Comparison of ENCODE assay signal across 23 mouse cellular contexts in the genomic region with DNA sequence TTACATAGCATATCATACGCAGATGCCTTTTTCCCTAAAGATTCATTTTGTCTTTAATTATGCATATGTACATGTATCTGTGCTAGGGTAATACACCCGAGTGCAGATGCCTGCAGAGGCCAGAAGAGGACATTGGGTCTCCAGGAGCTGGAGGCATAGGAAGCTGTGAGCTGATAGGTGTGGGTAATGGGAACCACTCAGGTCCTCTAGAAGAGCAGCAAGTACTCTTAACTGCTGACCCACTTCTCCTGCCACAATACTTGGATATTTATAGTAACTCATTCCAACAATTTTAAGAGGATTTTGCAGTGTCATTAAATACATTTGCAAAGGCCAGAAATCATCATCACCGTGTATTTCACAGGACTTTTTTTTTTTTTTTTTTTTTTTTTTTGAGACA.
DNase-seq lines count a peak whose midpoint lies in the region; ATAC-seq and TF ChIP-seq lines count a peak whose summit lies in the region.
"Had no signal": no experiment of that assay in that cellular context is flagged by ENCODE, and none has a peak within 500 bp of the region (broad histone marks: within the 10 kb centered on the region; RNA-seq: fewer than 3 reads in every experiment).

No protein-coding gene starts in this region.

- ATAC-seq in lung, embryonic 16.5 days (ENCODE audit: low read depth) = peak; percentile 53; the same call in 1 of the 2 replicates
- ATAC-seq in midbrain, embryonic 14.5 days (ENCODE audit: low FRiP score, low TSS enrichment) = no peak
- ATAC-seq: forebrain, embryonic 14.5 days had no signal

- no peak for DNase-seq in left cerebral cortex, adult 2 months (ENCODE audit: extremely low spot score in 1 of 2, low spot score in 2 of 2)
- no peak for DNase-seq in left cerebral cortex, postnatal 14 days (ENCODE audit: low spot score in 2 of 2)
- DNase-seq in lung, postnatal 4 days = no peak
- DNase-seq in lung, postnatal 25 days (ENCODE audit: low spot score) = peak; percentile 23
- no peak for DNase-seq in lung, adult 2 months
- no peak for DNase-seq in midbrain, embryonic 14.5 days
- DNase-seq: adrenal gland, adult 2 months; adrenal gland, postnatal 10 days; adrenal gland, postnatal 25 days; cerebellum, adult 11 months; cerebellum, adult 18-20 months; cerebellum, adult 8-10 months; cerebellum, adult 9-11 months; cerebellum, postnatal 14 days; cerebellum, postnatal 36 days; embryo, embryonic 11 days had no signal

- no peak overlapping the region for H3K4me3 ChIP-seq in left cerebral cortex, adult 2 months
- no peak overlapping the region for H3K4me3 ChIP-seq in lung, embryonic 16.5 days (ENCODE audit: low read length)
- H3K4me3 ChIP-seq in lung, adult 2 months (replicated peaks; ENCODE audit: extremely low read depth, low read depth, low read length) = no peak overlapping the region
- no peak overlapping the region for H3K4me3 ChIP-seq in midbrain, embryonic 14.5 days (replicated peaks; ENCODE audit: low read depth, low read length)
- H3K4me3 ChIP-seq: embryonic facial prominence, embryonic 13.5 days; embryonic facial prominence, embryonic 15.5 days; erythroblast, embryonic 14.5 days; forebrain, embryonic 10.5 days; forebrain, embryonic 12.5 days had no signal

- H3K4me1 ChIP-seq in lung, embryonic 16.5 days (replicated peaks; ENCODE audit: control insufficient read depth, insufficient read depth, low read length) = peaks cover 11% of the 10 kb centered on the region
- no peaks in the 10 kb centered on the region; the same call in none of the 2 replicates for H3K4me1 ChIP-seq in lung, adult 2 months (ENCODE audit: control insufficient read depth, insufficient read depth, low read length)
- H3K4me1 ChIP-seq in midbrain, embryonic 14.5 days (ENCODE audit: control insufficient read depth, insufficient read depth, low read length) = 0 out of 2 replicates have a peak, but pooled peaks cover 5% of the 10 kb centered on the region
- H3K4me1 ChIP-seq: embryonic facial prominence, embryonic 15.5 days had no signal

- H3K36me3 ChIP-seq in lung, embryonic 16.5 days (ENCODE audit: control insufficient read depth, insufficient read depth, low read length) = no peaks in the 10 kb centered on the region
- no peaks in the 10 kb centered on the region for H3K36me3 ChIP-seq in midbrain, embryonic 14.5 days (ENCODE audit: control insufficient read depth, insufficient read depth, low read length)
- H3K36me3 ChIP-seq: embryonic facial prominence, embryonic 13.5 days; embryonic facial prominence, embryonic 15.5 days; forebrain, embryonic 10.5 days; forebrain, embryonic 12.5 days had no signal

- no peak overlapping the region for H3K4me2 ChIP-seq in lung, embryonic 16.5 days (ENCODE audit: low read depth, low read length)
- no peak overlapping the region for H3K4me2 ChIP-seq in midbrain, embryonic 14.5 days (ENCODE audit: low read length)
- H3K4me2 ChIP-seq: embryonic facial prominence, embryonic 13.5 days; embryonic facial prominence, embryonic 15.5 days; forebrain, embryonic 12.5 days had no signal

- TF ChIP-seq CTCF in left cerebral cortex, adult 2 months (IDR thresholded peaks at IDR 0.05) = no peak
- no peak for TF ChIP-seq CTCF in lung, adult 2 months (IDR thresholded peaks at IDR 0.05; ENCODE audit: insufficient read depth, low read length)

- no peak for TF ChIP-seq POLR2A in lung, adult 2 months (IDR thresholded peaks at IDR 0.05; ENCODE audit: borderline replicate concordance, extremely low read depth, low read depth, low read length)

- H3K27ac ChIP-seq in left cerebral cortex, adult 2 months = peak overlapping the region; percentile 71; the same call in 1 of the 2 replicates
- H3K27ac ChIP-seq in lung, embryonic 16.5 days (ENCODE audit: low read length) = no peak overlapping the region
- H3K27ac ChIP-seq in midbrain, embryonic 14.5 days (replicated peaks; ENCODE audit: low read depth, low read length) = no peak overlapping the region
- H3K27ac ChIP-seq: embryonic facial prominence, embryonic 13.5 days; embryonic facial prominence, embryonic 15.5 days; forebrain, embryonic 12.5 days had no signal

- no peaks in the 10 kb centered on the region for H3K9me3 ChIP-seq in lung, embryonic 16.5 days (ENCODE audit: control insufficient read depth, low read length)
- H3K9me3 ChIP-seq in midbrain, embryonic 14.5 days (ENCODE audit: control insufficient read depth, low read length) = no peaks in the 10 kb centered on the region
- H3K9me3 ChIP-seq: embryonic facial prominence, embryonic 13.5 days; embryonic facial prominence, embryonic 15.5 days; forebrain, embryonic 10.5 days; forebrain, embryonic 12.5 days had no signal

- H3K27me3 ChIP-seq in lung, embryonic 16.5 days (ENCODE audit: control insufficient read depth, insufficient read depth, low read depth, low read length) = no peaks in the 10 kb centered on the region
- no peaks in the 10 kb centered on the region for H3K27me3 ChIP-seq in midbrain, embryonic 14.5 days (ENCODE audit: control insufficient read depth, insufficient read depth, low read length)
- H3K27me3 ChIP-seq: embryonic facial prominence, embryonic 13.5 days; embryonic facial prominence, embryonic 15.5 days; forebrain, embryonic 12.5 days had no signal

- WGBS in lung, embryonic 16.5 days = 56% methylated on average over 3 of the region's 3 CpGs
- WGBS in lung, adult 2 months = 72% methylated on average over 3 of the region's 3 CpGs
- WGBS in midbrain, embryonic 14.5 days = 90% methylated on average over 3 of the region's 3 CpGs

- intact Hi-C loops in left cerebral cortex, adult 2 months (cut with DNase I) = loop anchor here (2.0 to 5.0 kb wide), 2 partner anchors 38 to 95 kb away; no protein-coding TSS in a partner anchor
- intact Hi-C loops in left cerebral cortex, postnatal 14 days (cut with DNase I) = no loop called here

- H3K9ac ChIP-seq in lung, embryonic 16.5 days (ENCODE audit: low read length) = no peak overlapping the region
- H3K9ac ChIP-seq in midbrain, embryonic 14.5 days (replicated peaks; ENCODE audit: low read length) = no peak overlapping the region
- H3K9ac ChIP-seq: embryonic facial prominence, embryonic 13.5 days; embryonic facial prominence, embryonic 15.5 days; forebrain, embryonic 12.5 days had no signal
